ENCODE assay signal across 21 mouse cellular contexts in the genomic region with DNA sequence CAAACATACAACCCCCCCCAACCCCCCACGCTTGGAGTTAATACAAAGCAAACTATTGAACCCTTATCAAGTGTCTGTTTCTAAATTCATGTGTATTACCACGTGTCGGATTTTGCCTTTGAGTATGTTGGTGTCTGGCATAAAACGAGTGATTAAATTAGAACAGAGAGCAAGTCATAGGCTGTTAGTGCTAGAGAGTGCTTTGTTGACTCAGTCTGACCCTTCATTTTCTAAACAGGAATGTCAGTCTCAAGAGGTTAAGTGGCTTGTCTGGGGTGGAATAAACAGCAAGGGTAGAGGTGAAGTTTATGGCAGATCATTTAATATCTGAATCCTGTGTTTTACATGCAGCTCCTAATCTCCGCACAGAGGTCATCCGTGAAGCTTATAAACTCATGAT.
DNase-seq lines count a peak whose midpoint lies in the region; ATAC-seq and TF ChIP-seq lines count a peak whose summit lies in the region.
"Had no signal": no experiment of that assay in that cellular context is flagged by ENCODE, and none has a peak within 500 bp of the region (broad histone marks: within the 10 kb centered on the region; RNA-seq: fewer than 3 reads in every experiment).

No protein-coding gene starts in this region.

- DNase-seq in kidney, postnatal 0 days (ENCODE audit: low spot score) = peak; percentile 24
- DNase-seq in lung, adult 2 months = no peak
- peak; percentile 41 for DNase-seq in Muller cell, postnatal 12 days (ENCODE audit: inconsistent ontology term)
- no peak for DNase-seq in layer of hippocampus, postnatal 36 days
- DNase-seq: adrenal gland, postnatal 10 days; B cell, adult 2 months; cerebellum, adult 11-12 months; cerebellum, adult 9-10 months; cerebellum, postnatal 25 days; gastrocnemius, postnatal 14 days; heart, postnatal 10 days; heart, postnatal 4 days had no signal

- no peak overlapping the region for H3K9ac ChIP-seq in forebrain, embryonic 13.5 days
- H3K9ac ChIP-seq in forebrain, embryonic 16.5 days (replicated peaks; ENCODE audit: low read depth, low read length) = no peak overlapping the region
- H3K9ac ChIP-seq in kidney, postnatal 0 days (ENCODE audit: low read depth, low read length) = no peak overlapping the region
- H3K9ac ChIP-seq in kidney, embryonic 16.5 days (replicated peaks; ENCODE audit: low read length) = no peak overlapping the region
- H3K9ac ChIP-seq in lung, embryonic 16.5 days (ENCODE audit: low read length) = no peak overlapping the region
- H3K9ac ChIP-seq: embryonic facial prominence, embryonic 12.5 days; hindbrain, embryonic 12.5 days had no signal

- no peak overlapping the region for H3K27ac ChIP-seq in forebrain, embryonic 13.5 days
- H3K27ac ChIP-seq in forebrain, embryonic 16.5 days (ENCODE audit: low read length) = no peak overlapping the region
- H3K27ac ChIP-seq in kidney, postnatal 0 days = no peak overlapping the region
- no peak overlapping the region for H3K27ac ChIP-seq in kidney, embryonic 16.5 days (ENCODE audit: low read length)
- peak overlapping the region; percentile 6 for H3K27ac ChIP-seq in lung, embryonic 16.5 days (ENCODE audit: low read length)
- H3K27ac ChIP-seq: embryonic facial prominence, embryonic 12.5 days; hindbrain, embryonic 12.5 days had no signal

- no peak for TF ChIP-seq CTCF in kidney, postnatal 0 days (IDR thresholded peaks at IDR 0.05; ENCODE audit: low read depth)
- TF ChIP-seq CTCF in lung, adult 2 months (IDR thresholded peaks at IDR 0.05; ENCODE audit: insufficient read depth, low read length) = no peak

- no peak overlapping the region for H3K4me3 ChIP-seq in forebrain, embryonic 13.5 days
- H3K4me3 ChIP-seq in forebrain, embryonic 16.5 days (replicated peaks; ENCODE audit: low read length) = no peak overlapping the region
- no peak overlapping the region for H3K4me3 ChIP-seq in kidney, postnatal 0 days (replicated peaks; ENCODE audit: low read depth, low read length)
- no peak overlapping the region for H3K4me3 ChIP-seq in kidney, embryonic 16.5 days (ENCODE audit: low read length)
- no peak overlapping the region for H3K4me3 ChIP-seq in lung, embryonic 16.5 days (ENCODE audit: low read length)
- H3K4me3 ChIP-seq in lung, adult 2 months (replicated peaks; ENCODE audit: extremely low read depth, low read depth, low read length) = no peak overlapping the region
- H3K4me3 ChIP-seq: embryonic facial prominence, embryonic 12.5 days; hindbrain, embryonic 12.5 days had no signal

- 0 out of 2 replicates have a peak, but pooled peaks cover 2% of the 10 kb centered on the region for H3K4me1 ChIP-seq in forebrain, embryonic 13.5 days
- H3K4me1 ChIP-seq in forebrain, embryonic 16.5 days (replicated peaks; ENCODE audit: control insufficient read depth, insufficient read depth, low read length) = no peaks in the 10 kb centered on the region; the same call in 1 of the 2 replicates
- no peaks in the 10 kb centered on the region for H3K4me1 ChIP-seq in kidney, postnatal 0 days (replicated peaks; ENCODE audit: insufficient read depth, low read length)
- H3K4me1 ChIP-seq in kidney, embryonic 16.5 days (ENCODE audit: insufficient read depth, low read length) = 0 out of 2 replicates have a peak, but pooled peaks cover 3% of the 10 kb centered on the region
- peaks cover 4% of the 10 kb centered on the region for H3K4me1 ChIP-seq in lung, embryonic 16.5 days (replicated peaks; ENCODE audit: control insufficient read depth, insufficient read depth, low read length)
- H3K4me1 ChIP-seq in lung, adult 2 months (ENCODE audit: control insufficient read depth, insufficient read depth, low read length) = peaks cover 2% of the 10 kb centered on the region
- H3K4me1 ChIP-seq: hindbrain, embryonic 12.5 days had no signal

- H3K27me3 ChIP-seq in forebrain, embryonic 13.5 days = no peaks in the 10 kb centered on the region
- H3K27me3 ChIP-seq in forebrain, embryonic 16.5 days (replicated peaks; ENCODE audit: control insufficient read depth, insufficient read depth, low read length) = no peaks in the 10 kb centered on the region
- H3K27me3 ChIP-seq in kidney, postnatal 0 days (ENCODE audit: insufficient read depth, low read length) = no peaks in the 10 kb centered on the region
- H3K27me3 ChIP-seq in kidney, embryonic 16.5 days (ENCODE audit: insufficient read depth, low read length) = no peaks in the 10 kb centered on the region
- H3K27me3 ChIP-seq in lung, embryonic 16.5 days (ENCODE audit: control insufficient read depth, insufficient read depth, low read depth, low read length) = no peaks in the 10 kb centered on the region
- H3K27me3 ChIP-seq: embryonic facial prominence, embryonic 12.5 days; hindbrain, embryonic 12.5 days had no signal

- TF ChIP-seq POLR2A in lung, adult 2 months (IDR thresholded peaks at IDR 0.05; ENCODE audit: borderline replicate concordance, extremely low read depth, low read depth, low read length) = no peak

- no peaks in the 10 kb centered on the region for H3K9me3 ChIP-seq in forebrain, embryonic 13.5 days (replicated peaks)
- no peaks in the 10 kb centered on the region for H3K9me3 ChIP-seq in forebrain, embryonic 16.5 days (ENCODE audit: control insufficient read depth, low read length)
- H3K9me3 ChIP-seq in kidney, postnatal 0 days (replicated peaks; ENCODE audit: low read length) = no peaks in the 10 kb centered on the region
- H3K9me3 ChIP-seq in kidney, embryonic 16.5 days (ENCODE audit: low read length) = no peaks in the 10 kb centered on the region
- no peaks in the 10 kb centered on the region for H3K9me3 ChIP-seq in lung, embryonic 16.5 days (ENCODE audit: control insufficient read depth, low read length)
- H3K9me3 ChIP-seq: embryonic facial prominence, embryonic 12.5 days; hindbrain, embryonic 12.5 days had no signal

- 69% methylated on average over 6 of the region's 6 CpGs for WGBS in forebrain, embryonic 13.5 days
- 59% methylated on average over 6 of the region's 6 CpGs for WGBS in forebrain, embryonic 16.5 days
- WGBS in kidney, postnatal 0 days = 53% methylated on average over 6 of the region's 6 CpGs
- WGBS in kidney, embryonic 16.5 days = 59% methylated on average over 6 of the region's 6 CpGs
- WGBS in lung, embryonic 16.5 days = 24% methylated on average over 6 of the region's 6 CpGs
- 44% methylated on average over 6 of the region's 6 CpGs for WGBS in lung, adult 2 months

- H3K4me2 ChIP-seq in forebrain, embryonic 13.5 days = no peak overlapping the region
- H3K4me2 ChIP-seq in forebrain, embryonic 16.5 days (ENCODE audit: low read length) = no peak overlapping the region
- no peak overlapping the region for H3K4me2 ChIP-seq in kidney, postnatal 0 days (ENCODE audit: low read length)
- H3K4me2 ChIP-seq in kidney, embryonic 16.5 days (replicated peaks; ENCODE audit: low read depth, low read length) = no peak overlapping the region
- no peak overlapping the region for H3K4me2 ChIP-seq in lung, embryonic 16.5 days (ENCODE audit: low read depth, low read length)
- H3K4me2 ChIP-seq: embryonic facial prominence, embryonic 12.5 days; hindbrain, embryonic 12.5 days had no signal

- ATAC-seq in forebrain, embryonic 13.5 days = 0 out of 2 replicates have a peak, but pooled peaks have one; percentile 19
- no peak for ATAC-seq in forebrain, embryonic 16.5 days
- no peak for ATAC-seq in kidney, postnatal 0 days (replicated peaks; ENCODE audit: low FRiP score, low read depth)
- no peak for ATAC-seq in kidney, embryonic 16.5 days (ENCODE audit: low FRiP score, low TSS enrichment)
- ATAC-seq in lung, embryonic 16.5 days (ENCODE audit: low read depth) = peak; percentile 46
- ATAC-seq: CD4-positive, CD25-positive, alpha-beta regulatory T cell, adult 4 months; hindbrain, embryonic 16.5 days had no signal

- no peaks in the 10 kb centered on the region for H3K36me3 ChIP-seq in forebrain, embryonic 13.5 days (ENCODE audit: poor library complexity, severe bottlenecking)
- no peaks in the 10 kb centered on the region for H3K36me3 ChIP-seq in forebrain, embryonic 16.5 days (ENCODE audit: control insufficient read depth, insufficient read depth)
- H3K36me3 ChIP-seq in kidney, postnatal 0 days (ENCODE audit: insufficient read depth, low read length) = no peaks in the 10 kb centered on the region
- no peaks in the 10 kb centered on the region for H3K36me3 ChIP-seq in kidney, embryonic 16.5 days (ENCODE audit: insufficient read depth, low read length)
- no peaks in the 10 kb centered on the region for H3K36me3 ChIP-seq in lung, embryonic 16.5 days (ENCODE audit: control insufficient read depth, insufficient read depth, low read length)
- H3K36me3 ChIP-seq: embryonic facial prominence, embryonic 12.5 days; G1E; hindbrain, embryonic 12.5 days had no signal

Comparison
In these comparisons a context has a peak if more than half of its experiments do, and no peak if none do; other contexts are left out.
1. ATAC-seq: peak in forebrain, embryonic 13.5 days (single experiment) and lung, embryonic 16.5 days (single experiment); none in forebrain, embryonic 16.5 days (single experiment), kidney, postnatal 0 days (single experiment) and kidney, embryonic 16.5 days (single experiment).
2. DNase-seq: peak in kidney, postnatal 0 days (single experiment) and Muller cell, postnatal 12 days (single experiment); none in lung, adult 2 months (single experiment) and layer of hippocampus, postnatal 36 days (0 of 2).